Mouse (Mus musculus) CH12.LX (cell line): ENCODE data around the gene Klhl11. TPM values are rescaled to one million over a fixed set of nuclear protein-coding genes. Genes with fewer than 3 reads are reported as not detected.

Source experiments
- DNase-seq: peaks from one replicate; pipeline ENCODE4 v3.0.0-alpha.2; 2013; ENCODE audit errors: extremely low read depth
- H3K27ac ChIP-seq: 2 replicates; pipeline ENCODE4 v1.5.1; 2012; ENCODE audit warnings: low read depth, mild to moderate bottlenecking, control low read depth, moderate library complexity; ENCODE audit not compliant: insufficient read depth
- H3K27me3 ChIP-seq: replicated peaks from 2 replicates; pipeline ENCODE3; 2012; ENCODE audit warnings: inconsistent platforms
- H3K36me3 ChIP-seq, 2 experiments: replicated peaks in 1 of 2; 2 replicates each; pipeline versions ENCODE3 to v1.6.1; 2012; ENCODE audit warnings: inconsistent platforms in 1 of 2, low read length in 1 of 2, mild to moderate bottlenecking in 1 of 2, mixed read lengths in 1 of 2, moderate library complexity in 1 of 2; ENCODE audit not compliant: control insufficient read depth in 1 of 2, insufficient read depth in 1 of 2
- H3K4me1 ChIP-seq, 2 experiments: 2 replicates each; pipeline ENCODE4 v1.6.1; 2012; ENCODE audit warnings: inconsistent platforms in 1 of 2, moderate library complexity in 1 of 2; ENCODE audit not compliant: insufficient read depth in 2 of 2, control insufficient read depth in 1 of 2
- H3K4me2 ChIP-seq: 2 replicates; pipeline ENCODE4 v1.6.1; 2012; ENCODE audit warnings: low read depth, mild to moderate bottlenecking, control low read depth; ENCODE audit not compliant: poor library complexity, insufficient read depth, severe bottlenecking
- H3K4me3 ChIP-seq, 3 experiments: fragments of 150-350 bp in 1 of 3; sonication (generic) in 1 of 3; replicated peaks in 1 of 3; 2 replicates each; pipeline versions ENCODE3 to v1.5.1; 2011 to 2012; ENCODE audit warnings: low read depth in 2 of 3, low read length in 2 of 3, mild to moderate bottlenecking in 2 of 3, moderate library complexity in 2 of 3, control low read depth in 1 of 3, improper control_type of control experiment in 1 of 3, inconsistent platforms in 1 of 3, mixed read lengths in 1 of 3; ENCODE audit not compliant: poor library complexity in 1 of 3
- H3K79me2 ChIP-seq: replicated peaks from 2 replicates; pipeline ENCODE4 v1.6.1; 2012; ENCODE audit warnings: mild to moderate bottlenecking, moderate library complexity; ENCODE audit not compliant: control insufficient read depth, poor library complexity, insufficient read depth, severe bottlenecking; ENCODE audit errors: extremely low read depth
- H3K9ac ChIP-seq: 2 replicates; pipeline ENCODE4 v1.6.1; 2012; ENCODE audit warnings: low read depth, mild to moderate bottlenecking, control low read depth, moderate library complexity; ENCODE audit not compliant: insufficient read depth
- H3K9me3 ChIP-seq: replicated peaks from 2 replicates; pipeline ENCODE3; 2012; ENCODE audit warnings: low read length, inconsistent platforms, mixed read lengths
- BHLHE40 ChIP-seq: IDR thresholded peaks from 2 replicates; pipeline ENCODE4 v1.6.1; 2011; ENCODE audit warnings: mild to moderate bottlenecking, low read depth, low read length, improper control_type of control experiment
- CHD1 ChIP-seq: IDR thresholded peaks from 2 replicates; pipeline ENCODE4 v1.6.1; 2012; ENCODE audit warnings: low read depth, low read length, improper control_type of control experiment, inconsistent platforms
- CTCF ChIP-seq, 2 experiments: IDR thresholded peaks in 1 of 2; conservative IDR thresholded peaks in 1 of 2; 2 replicates each; pipeline ENCODE4 v1.5.1; 2011 to 2012; ENCODE audit warnings: low read depth in 2 of 2, low read length in 2 of 2, improper control_type of control experiment in 1 of 2, inconsistent platforms in 1 of 2, mild to moderate bottlenecking in 1 of 2, moderate library complexity in 1 of 2
- E2F4 ChIP-seq: IDR thresholded peaks from 2 replicates; pipeline ENCODE4 v1.6.1; 2011; ENCODE audit warnings: low read depth, low read length, improper control_type of control experiment; ENCODE audit not compliant: insufficient replicate concordance
- ELF1 ChIP-seq: IDR thresholded peaks from 2 replicates; pipeline ENCODE4 v1.6.1; 2014; ENCODE audit warnings: low read depth, mild to moderate bottlenecking, inconsistent platforms, low read length, improper control_type of control experiment
- EP300 ChIP-seq: IDR thresholded peaks from 2 replicates; pipeline ENCODE4 v1.6.1; 2011; ENCODE audit warnings: low read length, improper control_type of control experiment
- GABPA ChIP-seq: IDR thresholded peaks from 2 replicates; pipeline ENCODE4 v1.6.1; 2012; ENCODE audit warnings: low read depth, low read length, improper control_type of control experiment, inconsistent platforms; ENCODE audit not compliant: insufficient replicate concordance
- IRF4 ChIP-seq: IDR thresholded peaks from 2 replicates; pipeline ENCODE4 v1.6.1; 2014; ENCODE audit warnings: low read depth, mild to moderate bottlenecking, inconsistent platforms, low read length, improper control_type of control experiment
- MAFK ChIP-seq: IDR thresholded peaks from 2 replicates; pipeline ENCODE4 v1.6.1; 2011; ENCODE audit warnings: low read length, improper control_type of control experiment; ENCODE audit not compliant: insufficient replicate concordance
- MXI1 ChIP-seq: IDR thresholded peaks from 2 replicates; pipeline ENCODE4 v1.6.1; 2011; ENCODE audit warnings: mild to moderate bottlenecking, low read depth, low read length, improper control_type of control experiment
- NRF1 ChIP-seq: IDR thresholded peaks from 2 replicates; pipeline ENCODE4 v1.6.1; 2014; ENCODE audit warnings: low read depth, mild to moderate bottlenecking, inconsistent platforms, low read length, improper control_type of control experiment, moderate library complexity
- PAX5 ChIP-seq: IDR thresholded peaks from 2 replicates; pipeline ENCODE4 v1.6.1; 2012; ENCODE audit warnings: low read length, inconsistent platforms, mixed read lengths
- POLR2A ChIP-seq: IDR thresholded peaks from 2 replicates; pipeline ENCODE4 v1.6.1; 2011; ENCODE audit warnings: low read depth, mild to moderate bottlenecking, improper control_type of control experiment, low read length
- POLR2AphosphoS2 ChIP-seq: IDR thresholded peaks from 2 replicates; pipeline ENCODE4 v1.6.1; 2011; ENCODE audit warnings: low read depth, low read length, improper control_type of control experiment
- RAD21 ChIP-seq: IDR thresholded peaks from 2 replicates; pipeline ENCODE4 v1.6.1; 2011; ENCODE audit warnings: low read depth, mild to moderate bottlenecking, low read length, improper control_type of control experiment, moderate library complexity
- SIN3A ChIP-seq: IDR thresholded peaks from 2 replicates; pipeline ENCODE4 v1.6.1; 2012; ENCODE audit warnings: low read length, improper control_type of control experiment, inconsistent platforms
- TCF12 ChIP-seq: IDR thresholded peaks from 2 replicates; pipeline ENCODE4 v1.6.1; 2014; ENCODE audit warnings: low read depth, mild to moderate bottlenecking, inconsistent platforms, low read length, improper control_type of control experiment
- UBTF ChIP-seq: IDR thresholded peaks from 2 replicates; pipeline ENCODE4 v1.6.1; 2012; ENCODE audit warnings: low read depth, mild to moderate bottlenecking, inconsistent platforms, low read length, improper control_type of control experiment, moderate library complexity
- USF1 ChIP-seq: IDR thresholded peaks from 2 replicates; pipeline ENCODE4 v1.6.1; 2014; ENCODE audit warnings: low read depth, mild to moderate bottlenecking, inconsistent platforms, low read length, improper control_type of control experiment
- dilution Hi-C: fragments of 300-500 bp; cut with MboI; formaldehyde crosslinking; loops from 2 replicates; pipeline ENCODE4 v1.14.3; 2020; ENCODE audit warnings: low sequenced_read_pairs; ENCODE audit not compliant: extremely low pct_unique_long_range_greater_than_20kb, extremely low pct_ligation_motif_present
- in situ Hi-C: fragments of 300-500 bp; cut with MboI; formaldehyde crosslinking; loops from 3 replicates; pipeline ENCODE4 v1.14.3; 2019; ENCODE audit warnings: low sequenced_read_pairs, low pct_ligation_motif_present, low pct_unique_long_range_greater_than_20kb, mixed read lengths
- polyA plus RNA-seq: library from polyadenylated mRNA; unstranded; fragments of >175 nt; gene quantifications from 2 replicates; pipeline ENCODE4 v1.2.1, GENCODE M21; 2012; ENCODE audit warnings: low read depth; ENCODE audit not compliant: insufficient read length
- total RNA-seq, 2 experiments: library from RNA; depleted of rRNA; stranded (reverse); fragments of 300-350 nt in 1 of 2; fragments of >200 nt in 1 of 2; gene quantifications; 2 replicates each; pipeline ENCODE4 v1.2.3; 2012 to 2014

Gene Klhl11
- total and polyA plus RNA-seq, 3 experiments: 9.8 to 19.5 (median 12.8) TPM

GRCm38 (mm10) chr11:100472935-100473295, 374 bp upstream of the Klhl11 start:
- no peak overlapping the region for H3K4me2 ChIP-seq
- H3K27ac ChIP-seq: no peak overlapping the region
- H3K9ac ChIP-seq: no peak overlapping the region
- in situ Hi-C loops (loop anchor here (5.0 kb wide), 1 partner anchor 46 kb away; no protein-coding TSS in a partner anchor), dilution Hi-C loops (no loop called here)
- H3K36me3 ChIP-seq: peaks cover 16 to 52% of the 10 kb centered on the region in 2 experiments
- TF ChIP-seq PAX5: no peak
- TF ChIP-seq SIN3A: no peak
- no peak for TF ChIP-seq CTCF (conservative IDR thresholded peaks at IDR 0.05 in 1 of 2, IDR thresholded peaks at IDR 0.05 in 1 of 2; ENCODE audit: low read depth in 2 of 2, low read length in 2 of 2)
- TF ChIP-seq NRF1: no peak
- TF ChIP-seq MAFK: no peak
- TF ChIP-seq E2F4: no peak
- no peak for TF ChIP-seq UBTF
- no peak for TF ChIP-seq EP300
- peak overlapping the region in 2 of 3 experiments; percentile 21 to 97 for H3K4me3 ChIP-seq
- peaks cover 37% of the 10 kb centered on the region for H3K79me2 ChIP-seq
- no peaks in the 10 kb centered on the region for H3K27me3 ChIP-seq
- H3K9me3 ChIP-seq: no peaks in the 10 kb centered on the region
- no peak for DNase-seq
- H3K4me1 ChIP-seq: peaks cover 3 to 35% of the 10 kb centered on the region in 2 experiments

GRCm38 (mm10) chr11:100471352-100472196, 967 bp downstream of the Klhl11 start:
- H3K36me3 ChIP-seq: peaks cover 13 to 50% of the 10 kb centered on the region in 2 experiments
- in situ Hi-C loops (loop anchor here (5.0 kb wide), 1 partner anchor 44 kb away; no protein-coding TSS in a partner anchor), dilution Hi-C loops (no loop called here)
- H3K27ac ChIP-seq: no peak overlapping the region; the same call in 1 of the 2 replicates
- peaks cover 43% of the 10 kb centered on the region for H3K79me2 ChIP-seq
- peak overlapping the region; percentile 91 for H3K4me2 ChIP-seq
- DNase-seq: peak; percentile 16
- no peaks in the 10 kb centered on the region for H3K9me3 ChIP-seq
- TF ChIP-seq NRF1 (no peak), POLR2AphosphoS2 (no peak), BHLHE40 (no peak), CHD1 (no peak), EP300 (no peak), ELF1 (no peak), IRF4 (no peak), UBTF (no peak), USF1 (no peak), MXI1 (no peak; the same call in 1 of the 2 replicates), POLR2A (no peak), PAX5 (no peak), E2F4 (no peak), TCF12 (no peak), RAD21 (no peak), GABPA (no peak)
- H3K27me3 ChIP-seq: no peaks in the 10 kb centered on the region
- H3K9ac ChIP-seq: peak overlapping the region; percentile 83
- H3K4me3 ChIP-seq: peak overlapping the region; percentile 95 to 97 (median 97)
- peaks cover 3 to 39% of the 10 kb centered on the region in 2 experiments for H3K4me1 ChIP-seq
